Mouse (Mus musculus) MEL (cell line): ENCODE data around the gene Bptf. TPM values are rescaled to one million over a fixed set of nuclear protein-coding genes. Genes with fewer than 3 reads are reported as not detected.
"Not testable (repeated sequence)": the region's sequence is repeated elsewhere in the genome, so short reads cannot be mapped to it uniquely, and the experiment has no call there.

Experiments
- DNase-seq: peaks from one replicate; pipeline ENCODE4 v3.0.0; 2011; ENCODE audit warnings: low read depth, low spot score
- H3K27ac ChIP-seq: 2 replicates; pipeline ENCODE4 v1.5.1; 2012; ENCODE audit warnings: low read depth, mild to moderate bottlenecking, control low read depth, low read length, moderate library complexity; ENCODE audit not compliant: control insufficient read depth
- H3K27me3 ChIP-seq, 2 experiments: fragments of 150-350 bp in 1 of 2; sonication (generic) in 1 of 2; 2 replicates each; pipeline ENCODE4 v1.6.1; 2012; ENCODE audit warnings: low read length in 2 of 2, mild to moderate bottlenecking in 2 of 2, improper control_type of control experiment in 1 of 2, moderate library complexity in 1 of 2; ENCODE audit not compliant: insufficient read depth in 2 of 2, control insufficient read depth in 1 of 2
- H3K36me3 ChIP-seq, 2 experiments: 2 replicates each; pipeline ENCODE4 v1.6.1; 2012 to 2014; ENCODE audit warnings: low read length in 2 of 2, improper control_type of control experiment in 1 of 2, inconsistent platforms in 1 of 2, mild to moderate bottlenecking in 1 of 2; ENCODE audit not compliant: insufficient read depth in 2 of 2, control insufficient read depth in 1 of 2
- H3K4me1 ChIP-seq, 2 experiments: fragments of 150-350 bp in 1 of 2; sonication (generic) in 1 of 2; 2 replicates each; pipeline ENCODE4 v1.6.1; 2012; ENCODE audit warnings: low read length in 2 of 2, improper control_type of control experiment in 1 of 2, mild to moderate bottlenecking in 1 of 2; ENCODE audit not compliant: insufficient read depth in 2 of 2, control insufficient read depth in 1 of 2
- H3K4me3 ChIP-seq, 2 experiments: fragments of 150-350 bp in 1 of 2; sonication (generic) in 1 of 2; 2 replicates each; pipeline ENCODE4 v1.5.1; 2012; ENCODE audit warnings: low read depth in 2 of 2, low read length in 2 of 2, mild to moderate bottlenecking in 2 of 2, moderate library complexity in 2 of 2, control low read depth in 1 of 2, improper control_type of control experiment in 1 of 2; ENCODE audit not compliant: control insufficient read depth in 1 of 2, insufficient read depth in 1 of 2
- H3K79me2 ChIP-seq: 2 replicates; pipeline ENCODE4 v1.6.1; 2012; ENCODE audit warnings: mild to moderate bottlenecking, low read length, moderate library complexity; ENCODE audit not compliant: control insufficient read depth, poor library complexity, insufficient read depth
- H3K9ac ChIP-seq: 2 replicates; pipeline ENCODE4 v1.6.1; 2012; ENCODE audit warnings: low read depth, mild to moderate bottlenecking, control low read depth, low read length, moderate library complexity; ENCODE audit not compliant: control insufficient read depth, poor library complexity, severe bottlenecking
- H3K9me3 ChIP-seq: fragments of 150-350 bp; sonication (generic); replicated peaks from 2 replicates; pipeline ENCODE4 v1.6.1; 2012; ENCODE audit warnings: mild to moderate bottlenecking, low read length, improper control_type of control experiment, moderate library complexity; ENCODE audit not compliant: insufficient read depth
- BHLHE40 ChIP-seq: IDR thresholded peaks from 2 replicates; pipeline ENCODE4 v1.6.1; 2012; ENCODE audit warnings: low read depth, mild to moderate bottlenecking, inconsistent platforms, low read length, improper control_type of control experiment, borderline replicate concordance
- CHD1 ChIP-seq: IDR thresholded peaks from 2 replicates; pipeline ENCODE4 v1.6.1; 2012; ENCODE audit warnings: low read depth, mild to moderate bottlenecking, inconsistent platforms, low read length, improper control_type of control experiment
- CTCF ChIP-seq, 3 experiments: IDR thresholded peaks in 2 of 3; conservative IDR thresholded peaks in 1 of 3; 2 replicates each; pipeline ENCODE4 v1.5.1; 2011 to 2012; ENCODE audit warnings: low read length in 3 of 3, low read depth in 2 of 3, mild to moderate bottlenecking in 2 of 3, improper control_type of control experiment in 1 of 3, inconsistent platforms in 1 of 3, mixed read lengths in 1 of 3, moderate library complexity in 1 of 3; ENCODE audit not compliant: control insufficient read depth in 1 of 3, insufficient read depth in 1 of 3, poor library complexity in 1 of 3, severe bottlenecking in 1 of 3
- E2F4 ChIP-seq: IDR thresholded peaks from 2 replicates; pipeline ENCODE4 v1.6.1; 2011; ENCODE audit warnings: low read depth, low read length, improper control_type of control experiment, borderline replicate concordance
- ELF1 ChIP-seq: IDR thresholded peaks from 2 replicates; pipeline ENCODE4 v1.6.1; 2014; ENCODE audit warnings: low read depth, mild to moderate bottlenecking, inconsistent platforms, low read length, improper control_type of control experiment, moderate library complexity
- EP300 ChIP-seq, 2 experiments: IDR thresholded peaks; 2 replicates each; pipeline ENCODE4 v1.6.1; 2011; ENCODE audit warnings: improper control_type of control experiment in 2 of 2, low read length in 2 of 2, low read depth in 1 of 2, mild to moderate bottlenecking in 1 of 2
- GABPA ChIP-seq: IDR thresholded peaks from 2 replicates; pipeline ENCODE4 v1.6.1; 2012; ENCODE audit warnings: low read depth, mild to moderate bottlenecking, inconsistent platforms, low read length, improper control_type of control experiment, moderate library complexity
- GATA1 ChIP-seq: IDR thresholded peaks from 2 replicates; pipeline ENCODE4 v1.6.1; 2011; ENCODE audit warnings: low read depth, low read length, improper control_type of control experiment
- JUND ChIP-seq: IDR thresholded peaks from 2 replicates; pipeline ENCODE4 v1.6.1; 2011; ENCODE audit warnings: low read depth, mild to moderate bottlenecking, improper control_type of control experiment, low read length
- MAX ChIP-seq: IDR thresholded peaks from 2 replicates; pipeline ENCODE4 v1.6.1; 2011; ENCODE audit warnings: low read length, improper control_type of control experiment
- MAZ ChIP-seq: IDR thresholded peaks from 2 replicates; pipeline ENCODE4 v1.6.1; 2012; ENCODE audit warnings: low read depth, mild to moderate bottlenecking, inconsistent platforms, low read length, improper control_type of control experiment
- MXI1 ChIP-seq: IDR thresholded peaks from 2 replicates; pipeline ENCODE4 v1.6.1; 2011; ENCODE audit warnings: mild to moderate bottlenecking, low read depth, low read length, improper control_type of control experiment
- MYB ChIP-seq: IDR thresholded peaks from 2 replicates; pipeline ENCODE4 v1.6.1; 2011; ENCODE audit warnings: mild to moderate bottlenecking, low read depth, low read length, improper control_type of control experiment
- MYC ChIP-seq: IDR thresholded peaks from 2 replicates; pipeline ENCODE4 v1.6.1; 2011; ENCODE audit warnings: low read depth, mild to moderate bottlenecking, low read length, improper control_type of control experiment, moderate library complexity
- NRF1 ChIP-seq: IDR thresholded peaks from 2 replicates; pipeline ENCODE4 v1.6.1; 2014; ENCODE audit warnings: low read depth, mild to moderate bottlenecking, inconsistent platforms, low read length, improper control_type of control experiment, moderate library complexity; ENCODE audit not compliant: poor library complexity, insufficient read depth, severe bottlenecking
- POLR2AphosphoS2 ChIP-seq: IDR thresholded peaks from 2 replicates; pipeline ENCODE4 v1.6.1; 2011; ENCODE audit warnings: low read length, improper control_type of control experiment
- POLR2AphosphoS5 ChIP-seq: IDR thresholded peaks from 2 replicates; pipeline ENCODE4 v1.6.1; 2012; ENCODE audit warnings: low read depth, borderline replicate concordance, mild to moderate bottlenecking, inconsistent platforms, low read length, moderate library complexity, mixed read lengths
- RAD21 ChIP-seq: IDR thresholded peaks from 2 replicates; pipeline ENCODE4 v1.6.1; 2011; ENCODE audit warnings: mild to moderate bottlenecking, low read depth, low read length, improper control_type of control experiment
- SIN3A ChIP-seq: IDR thresholded peaks from 2 replicates; pipeline ENCODE4 v1.6.1; 2012; ENCODE audit warnings: low read length, improper control_type of control experiment, inconsistent platforms
- SMC3 ChIP-seq: IDR thresholded peaks from 2 replicates; pipeline ENCODE4 v1.6.1; 2011; ENCODE audit warnings: low read depth, low read length, improper control_type of control experiment
- TAL1 ChIP-seq: IDR thresholded peaks from 2 replicates; pipeline ENCODE4 v1.6.1; 2012; ENCODE audit warnings: mild to moderate bottlenecking, inconsistent platforms, low read length, moderate library complexity, mixed read lengths
- TBP ChIP-seq: IDR thresholded peaks from 2 replicates; pipeline ENCODE4 v1.8.0; 2011; ENCODE audit warnings: low read depth, low read length, improper control_type of control experiment
- TCF12 ChIP-seq: IDR thresholded peaks from 2 replicates; pipeline ENCODE4 v1.6.1; 2014; ENCODE audit warnings: low read depth, mild to moderate bottlenecking, inconsistent platforms, low read length, improper control_type of control experiment, moderate library complexity
- UBTF ChIP-seq: IDR thresholded peaks from 2 replicates; pipeline ENCODE4 v1.6.1; 2012; ENCODE audit warnings: low read depth, mild to moderate bottlenecking, inconsistent platforms, low read length, improper control_type of control experiment, moderate library complexity, borderline replicate concordance; ENCODE audit not compliant: insufficient read depth
- USF1 ChIP-seq: IDR thresholded peaks from 2 replicates; pipeline ENCODE4 v1.6.1; 2014; ENCODE audit warnings: low read depth, mild to moderate bottlenecking, inconsistent platforms, low read length, improper control_type of control experiment, moderate library complexity
- ZC3H11A ChIP-seq: IDR thresholded peaks from 2 replicates; pipeline ENCODE4 v1.6.1; 2012; ENCODE audit warnings: low read depth, mild to moderate bottlenecking, inconsistent platforms, low read length, improper control_type of control experiment
- ZMIZ1 ChIP-seq: IDR thresholded peaks from 2 replicates; pipeline ENCODE4 v1.6.1; 2012; ENCODE audit warnings: low read depth, mild to moderate bottlenecking, inconsistent platforms, low read length, improper control_type of control experiment, moderate library complexity
- ZNF384 ChIP-seq: IDR thresholded peaks from 2 replicates; pipeline ENCODE4 v1.6.1; 2012; ENCODE audit warnings: low read depth, mild to moderate bottlenecking, inconsistent platforms, low read length, improper control_type of control experiment
- polyA plus RNA-seq, 2 experiments: library from polyadenylated mRNA; stranded (reverse) in 1 of 2; unstranded in 1 of 2; fragments of >175 nt in 1 of 2; fragments of >200 nt in 1 of 2; gene quantifications; 2 replicates each; pipeline versions ENCODE4 v1.2.1 to v1.2.4; 2012; ENCODE audit warnings: low replicate concordance in 2 of 2, low read depth in 1 of 2; ENCODE audit not compliant: insufficient read length in 2 of 2, insufficient read depth in 1 of 2, missing spikeins in 1 of 2
- total RNA-seq: library from RNA; depleted of rRNA; stranded (reverse); fragments of 300-350 nt; gene quantifications from 2 replicates; pipeline ENCODE4 v1.2.3, GENCODE M21; 2012

The Bptf gene
- total and polyA plus RNA-seq, 3 experiments, result 27.5 to 55.4 (median 52.7) TPM

DNA sequence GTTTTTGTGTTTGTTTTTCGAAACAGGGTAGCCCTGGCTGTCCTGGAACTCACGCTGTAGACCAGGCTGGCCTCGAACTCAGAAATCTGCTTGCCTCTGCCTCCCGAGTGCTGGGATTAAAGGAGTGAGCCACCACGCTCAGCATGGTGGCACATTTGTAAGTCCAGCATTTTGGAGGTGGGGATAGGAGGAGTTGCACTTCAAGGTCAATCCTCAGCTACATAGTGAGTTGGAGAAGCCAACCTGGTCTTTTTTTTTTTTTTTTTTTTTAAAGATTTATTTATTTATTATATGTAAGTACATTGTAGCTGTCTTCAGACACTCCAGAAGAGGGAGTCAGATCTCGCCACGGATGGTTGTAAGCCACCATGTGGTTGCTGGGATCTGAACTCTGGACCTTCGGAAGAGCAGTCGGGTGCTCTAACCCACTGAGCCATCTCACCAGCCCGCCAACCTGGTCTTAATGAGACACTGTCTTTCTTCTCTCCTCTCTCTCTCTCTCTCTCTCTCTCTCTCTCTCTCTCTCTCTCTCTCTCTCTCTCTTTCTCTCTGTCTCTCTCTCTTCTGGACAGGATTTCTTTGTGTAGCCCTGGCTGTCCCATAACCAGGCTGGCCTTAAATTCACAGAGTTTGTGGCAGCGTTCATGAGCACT lies 116.3 kb downstream of the Bptf start:
- H3K27ac ChIP-seq, H3K79me2 ChIP-seq, H3K9me3 ChIP-seq, H3K9ac ChIP-seq, H3K4me3 ChIP-seq, H3K27me3 ChIP-seq: not testable (repeated sequence)
- TF ChIP-seq TBP (peak; percentile 95), JUND (peak; percentile 47; the same call in 1 of the 2 replicates), ZNF384 (peak; percentile 57)
- H3K36me3 ChIP-seq, result peaks cover 0 to 16% of the 10 kb centered on the region in 2 experiments; a peak in 2 of 4 replicates
- peak; percentile 70 for DNase-seq
- peaks cover 0 to 11% of the 10 kb centered on the region in 2 experiments; a peak in 3 of 4 replicates for H3K4me1 ChIP-seq

DNA sequence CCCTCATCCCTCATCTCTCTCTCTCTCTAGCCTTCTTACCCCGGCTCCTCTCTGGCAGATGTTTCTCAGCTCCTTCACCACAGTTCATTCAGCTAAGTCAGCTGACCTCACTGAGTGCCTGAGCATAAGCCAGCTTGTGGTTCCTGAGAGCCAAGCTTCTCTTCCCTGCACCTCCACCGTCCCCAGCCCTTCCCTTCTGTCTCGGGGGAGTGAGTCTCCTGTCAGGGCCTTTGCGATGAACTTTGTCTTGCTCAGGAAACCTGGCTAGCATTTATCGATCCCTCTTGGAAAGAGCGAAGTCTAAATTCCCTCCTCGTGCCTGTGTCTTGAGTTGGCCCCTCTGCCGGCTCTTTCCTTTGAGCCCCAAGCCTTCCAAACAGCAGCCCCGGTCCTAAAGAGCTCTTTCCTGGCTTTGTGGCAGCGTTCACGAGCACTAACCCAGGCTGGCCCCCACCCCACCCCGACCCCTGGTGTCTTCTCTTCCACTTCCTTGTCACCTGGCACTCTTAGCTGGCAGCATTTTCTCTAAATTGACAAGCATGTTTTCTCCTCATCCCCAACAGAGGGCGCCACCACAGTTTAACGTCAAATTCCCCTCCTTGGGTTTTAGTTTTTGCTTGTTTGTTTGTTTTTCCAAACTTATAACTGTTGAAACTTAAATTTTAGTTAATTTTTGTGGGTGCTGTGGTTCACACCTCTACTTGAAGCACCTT lies 117.2 kb downstream of the Bptf start:
- Histone ChIP-seq H3K27me3 (no peaks in the 10 kb centered on the region), H3K79me2 (peaks cover 5% of the 10 kb centered on the region; the same call in 1 of the 2 replicates), H3K9me3 (no peaks in the 10 kb centered on the region), H3K36me3 (peaks cover 0 to 16% of the 10 kb centered on the region in 2 experiments; a peak in 2 of 4 replicates), H3K27ac (peak overlapping the region; percentile 60), H3K4me1 (peaks cover 0 to 11% of the 10 kb centered on the region in 2 experiments; a peak in 3 of 4 replicates), H3K4me3 (peak overlapping the region; percentile 59 to 73), H3K9ac (peak overlapping the region; percentile 74)
- DNase-seq, result peak; percentile 94
- TF ChIP-seq USF1 (peak; percentile 87), CTCF (IDR thresholded peaks at IDR 0.05 in 2 of 3, conservative IDR thresholded peaks at IDR 0.05 in 1 of 3; ENCODE audit: control insufficient read depth in 1 of 3, insufficient read depth in 1 of 3, low read depth in 2 of 3, low read length in 3 of 3, poor library complexity in 1 of 3, severe bottlenecking in 1 of 3) (peak; percentile 63 to 88 (median 64)), GATA1 (no peak), POLR2AphosphoS2 (no peak), RAD21 (peak; percentile 31), UBTF (no peak), BHLHE40 (no peak), ZMIZ1 (no peak), MYB (no peak), MXI1 (peak; percentile 76), MAX (peak; percentile 26; the same call in 1 of the 2 replicates), JUND (no peak), EP300 (IDR thresholded peaks at IDR 0.05; ENCODE audit: low read depth in 1 of 2, low read length in 2 of 2) (no peak), CHD1 (no peak), MYC (no peak; the same call in 1 of the 2 replicates), ZC3H11A (0 out of 2 replicates have a peak, but pooled peaks have one; percentile 1), MAZ (peak; percentile 12; the same call in 1 of the 2 replicates), E2F4 (no peak), TBP (no peak; the same call in 1 of the 2 replicates), POLR2AphosphoS5 (no peak), SIN3A (peak; percentile 63), TAL1 (no peak), ELF1 (peak; percentile 77), SMC3 (peak; percentile 46), GABPA (no peak), NRF1 (no peak), TCF12 (peak; percentile 27; the same call in 1 of the 2 replicates), ZNF384 (peak; percentile 64)
